Mouse (Mus musculus) ovary, postnatal 36 days (tissue): Measurements from ENCODE around the gene Plcxd1.
"Not testable (repeated sequence)": the region's sequence is repeated elsewhere in the genome, so short reads cannot be mapped to it uniquely, and the experiment has no call there.

Source experiments
- DNase-seq: peaks from one replicate; pipeline ENCODE4 v3.0.0; 2022; ENCODE audit warnings: low spot score, mixed read lengths

The Plcxd1 gene

DNA sequence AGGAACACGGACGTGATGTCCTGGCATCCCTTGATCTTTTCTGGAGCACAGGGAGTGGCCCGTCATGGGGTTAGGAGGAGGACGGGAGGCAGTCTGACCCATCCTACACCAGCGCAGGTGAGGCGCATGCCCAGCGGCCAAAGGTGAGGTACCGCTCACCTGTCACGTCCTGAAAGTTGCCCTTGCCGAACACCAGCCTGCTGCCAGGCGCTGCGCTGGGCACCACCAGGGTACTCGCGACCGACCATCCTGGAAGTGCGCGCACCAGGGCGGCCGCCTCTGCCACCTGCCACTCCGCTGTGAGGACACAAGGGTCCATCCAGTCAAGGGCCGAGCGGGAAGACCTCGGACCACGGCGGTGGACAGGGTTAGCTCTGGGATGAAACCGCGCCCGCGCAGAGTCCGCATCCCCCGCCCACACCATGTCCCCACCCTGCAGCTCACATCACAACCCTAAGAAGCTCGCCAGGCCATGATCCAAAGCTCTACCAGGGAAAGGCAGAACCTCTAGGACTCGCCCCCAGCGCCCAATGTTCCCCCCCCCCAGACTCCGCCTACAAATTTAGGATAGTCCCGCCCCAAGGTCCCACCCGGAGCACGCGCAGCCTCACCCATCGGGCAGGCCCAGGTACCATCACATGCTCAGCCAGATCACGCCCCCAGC, 7.3 kb downstream of the Plcxd1 start:
- peak; percentile 34 for DNase-seq

DNA sequence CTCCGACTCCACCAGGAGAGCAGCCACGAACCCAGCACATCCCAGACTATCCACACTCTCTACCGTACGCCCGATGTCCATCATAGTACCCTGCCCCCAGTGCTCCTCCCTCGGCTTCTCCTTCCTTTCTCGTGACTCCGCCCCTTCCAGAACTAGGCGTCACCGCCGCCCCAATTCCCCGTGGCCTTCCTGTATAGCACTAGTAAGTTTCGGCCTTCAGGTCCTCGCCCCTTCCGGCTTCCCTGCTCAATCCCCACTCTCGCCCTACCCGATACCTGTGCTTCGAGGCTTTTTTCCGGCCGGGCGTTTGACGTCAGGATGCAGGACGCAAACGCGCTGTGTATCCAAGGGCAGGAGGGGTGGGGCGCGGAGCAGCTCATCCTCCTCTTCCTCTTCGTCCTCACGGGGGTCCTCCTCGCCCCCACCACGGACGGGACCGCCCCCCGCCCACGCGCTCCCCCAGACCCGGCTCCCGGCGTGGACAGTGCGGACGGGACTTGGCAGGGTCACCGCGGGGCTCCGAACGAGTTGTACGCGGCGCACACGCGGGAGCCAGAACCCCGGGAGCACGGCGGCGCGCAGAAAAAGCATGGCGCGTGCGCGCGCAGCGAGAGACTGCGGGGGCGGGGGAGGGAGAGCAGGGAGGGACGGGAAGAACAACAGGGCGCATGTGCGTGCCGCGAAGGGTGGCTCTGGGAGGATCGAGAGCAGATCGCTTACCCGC, 8.0 kb downstream of the Plcxd1 start, which contains the start of gene Gtpbp6:
Gtpbp6 (minus strand) TSS at position 617 of the 724 bp plus-strand sequence.
- peak; percentile 94 for DNase-seq

DNA sequence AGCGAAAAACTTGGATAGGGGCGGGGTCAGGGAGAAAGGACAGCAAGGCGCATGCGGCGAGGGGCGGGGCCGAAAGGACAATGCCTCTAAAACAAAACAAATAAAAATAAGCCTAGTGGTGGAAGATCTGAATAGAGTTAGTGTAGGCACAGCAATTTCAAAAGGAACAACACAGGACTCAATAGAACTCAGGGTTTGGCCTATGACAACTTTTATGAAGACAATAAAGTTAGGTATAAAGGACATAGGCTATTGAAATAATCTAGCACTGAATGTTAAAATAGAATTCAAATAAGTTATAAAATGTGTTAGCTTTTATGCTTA, 8.5 kb downstream of the Plcxd1 start:
- DNase-seq: no peak

DNA sequence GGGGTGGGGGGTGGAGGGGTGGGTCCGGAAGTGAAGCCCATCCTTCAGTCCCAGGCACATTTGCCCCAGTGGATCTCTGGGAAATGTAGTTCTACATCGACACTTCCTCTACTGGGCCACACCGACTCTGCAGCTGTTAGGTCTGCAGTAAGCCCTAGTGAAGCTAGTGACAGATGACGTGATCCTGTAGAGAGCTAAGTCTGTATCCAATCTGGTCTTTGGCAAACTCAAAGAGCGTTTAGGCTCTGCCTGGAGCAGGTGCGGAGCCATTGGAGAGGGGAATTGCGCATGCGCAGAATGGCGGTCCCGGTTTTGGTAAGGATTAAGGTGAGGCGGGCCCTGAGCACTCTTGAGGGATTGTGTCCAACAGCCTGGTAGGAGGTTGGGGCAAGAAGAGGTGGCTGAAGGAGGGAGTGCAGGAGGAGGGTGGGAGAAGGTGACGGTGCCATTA, 10.2 kb downstream of the Plcxd1 start, which contains the start of gene Zfp605:
Zfp605 (plus strand) TSS at position 102 of the 451 bp plus-strand sequence.
- DNase-seq: peak; percentile 87

DNA sequence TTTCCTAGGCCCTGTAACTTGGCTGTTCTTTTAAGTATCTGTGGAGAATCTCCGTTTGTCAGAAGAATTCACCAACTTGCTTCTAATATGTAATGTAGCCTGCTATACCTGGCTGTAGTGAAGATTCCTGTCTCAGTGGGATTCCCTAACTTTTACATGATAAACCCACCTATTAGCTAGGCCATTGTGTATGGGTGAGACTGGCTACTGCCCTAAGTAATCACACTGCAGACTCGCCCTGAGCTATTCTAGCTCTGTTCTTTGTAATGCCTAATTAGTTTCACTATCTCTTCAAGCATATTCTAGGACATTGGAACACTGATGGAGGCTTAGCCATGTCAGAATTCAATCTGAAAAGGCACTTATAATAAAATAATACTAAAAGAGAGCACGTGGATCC, 22.6 kb downstream of the Plcxd1 start:
- DNase-seq: not testable (repeated sequence)

DNA sequence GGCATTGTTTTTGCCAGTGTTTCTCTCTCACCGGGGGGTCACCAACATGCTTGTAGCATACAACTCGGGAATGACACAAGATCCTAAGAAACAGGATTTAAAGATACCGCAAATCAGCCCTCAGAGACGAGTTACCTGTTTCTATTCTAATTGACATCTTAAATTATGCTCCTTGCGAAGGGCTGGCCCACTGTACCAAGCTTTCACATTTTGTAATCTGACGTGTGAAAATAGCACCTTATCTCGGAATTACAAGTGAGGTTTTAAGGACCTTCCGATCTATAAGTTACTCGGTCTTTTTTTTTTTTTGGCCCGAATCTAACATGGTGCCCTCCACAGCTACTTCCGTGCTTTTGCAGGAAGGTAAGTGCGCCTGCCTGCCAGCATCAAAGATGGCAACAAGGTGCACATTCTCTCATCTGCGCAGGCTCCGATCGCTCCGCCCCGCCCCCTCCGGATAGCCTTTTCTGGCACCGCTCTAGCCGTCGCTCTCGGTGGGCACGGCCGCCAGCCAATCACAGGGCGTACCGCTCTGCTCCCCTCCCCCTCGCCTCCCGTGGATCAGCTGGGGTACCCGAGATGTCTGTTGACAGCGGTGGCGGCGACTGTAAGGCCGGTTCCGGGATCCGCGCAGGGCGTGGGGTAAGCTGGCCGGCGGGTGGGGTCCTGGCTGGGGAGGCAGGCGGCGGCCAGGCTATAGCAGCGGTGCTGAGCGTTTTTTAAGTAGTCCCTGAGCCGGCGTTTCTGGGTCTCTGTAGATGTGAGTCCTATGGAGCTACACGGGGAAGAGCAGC, 35.7 kb downstream of the Plcxd1 start, which contains the start of gene Chfr:
Chfr (plus strand) TSS at position 550 of the 794 bp plus-strand sequence.
- peak; percentile 99 for DNase-seq

DNA sequence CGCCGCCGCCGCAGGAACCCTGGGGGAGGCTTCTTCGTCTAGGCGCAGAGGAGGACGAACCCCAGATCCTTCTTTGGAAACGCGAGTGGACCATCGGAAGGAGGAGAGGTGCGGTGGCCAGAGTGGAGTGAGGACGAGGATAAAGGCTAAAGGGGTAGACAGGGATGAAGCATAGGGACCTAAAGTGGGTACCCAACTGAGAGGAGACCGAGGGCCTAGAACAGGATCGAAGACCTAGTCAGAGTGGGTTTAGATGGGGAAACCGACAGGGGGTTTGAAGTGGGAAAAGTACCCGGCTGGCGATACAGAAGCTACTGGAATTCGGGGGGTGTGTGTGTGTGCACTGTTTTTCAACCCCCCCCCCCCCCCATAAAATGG, 36.3 kb downstream of the Plcxd1 start:
- no peak for DNase-seq

DNA sequence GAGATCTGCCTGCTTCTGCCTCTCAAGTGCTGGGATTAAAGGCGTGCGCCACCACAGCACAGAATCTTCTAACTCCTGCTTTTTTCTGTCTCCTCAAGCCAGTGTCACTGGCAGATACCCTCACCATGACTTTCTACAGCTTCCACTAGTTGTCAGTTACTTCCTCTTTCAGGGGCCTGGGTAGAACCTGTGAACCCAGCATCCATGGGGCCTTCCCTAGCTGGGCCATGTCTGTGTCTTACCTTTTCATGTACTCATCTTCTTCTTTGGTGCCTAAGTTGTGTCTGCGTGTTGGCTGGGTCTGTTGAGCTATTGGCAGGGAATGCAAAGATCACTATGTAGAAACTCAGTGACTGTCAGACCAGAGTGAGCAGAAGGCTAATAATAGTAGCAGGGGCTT, 38.0 kb downstream of the Plcxd1 start:
- DNase-seq: no peak

DNA sequence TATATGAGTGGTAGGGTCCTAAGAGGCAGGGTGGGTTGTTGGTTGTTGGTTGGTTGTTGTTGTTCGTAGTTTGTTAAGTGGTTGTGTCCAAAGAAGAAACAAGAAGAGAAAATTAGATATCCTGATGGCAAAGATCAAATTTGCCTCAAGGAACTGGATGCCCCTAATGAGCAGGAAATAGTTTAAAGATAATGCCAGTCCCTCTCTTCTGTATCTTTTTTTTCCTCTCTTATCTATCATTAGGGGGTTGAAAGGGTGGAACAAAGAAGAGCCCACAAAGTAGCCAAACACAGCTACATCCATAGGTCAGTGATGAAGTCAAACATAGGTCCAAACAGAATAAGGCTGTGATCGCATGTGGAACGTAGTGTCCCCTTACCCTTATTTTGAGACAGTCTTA, 39.6 kb downstream of the Plcxd1 start:
- DNase-seq: no peak

DNA sequence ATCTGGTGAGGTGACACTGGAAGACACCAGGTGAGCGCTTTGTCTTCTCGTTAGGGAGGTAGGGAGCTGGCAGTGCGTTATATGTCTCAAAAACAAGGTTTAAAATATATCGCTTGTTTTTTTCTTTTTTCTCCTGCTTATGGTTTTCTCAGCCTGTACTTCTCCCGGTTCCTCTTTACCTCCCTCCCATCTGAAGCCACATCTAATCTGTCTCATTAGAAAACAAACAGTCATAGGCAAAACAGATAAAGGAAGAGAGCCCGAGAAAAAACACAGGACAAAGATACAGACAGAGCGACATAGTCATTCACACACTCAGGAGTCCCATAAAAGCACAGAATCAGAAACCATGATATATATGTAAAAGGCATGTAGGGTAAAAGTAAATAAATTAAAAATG, 40.7 kb downstream of the Plcxd1 start:
- DNase-seq: no peak

DNA sequence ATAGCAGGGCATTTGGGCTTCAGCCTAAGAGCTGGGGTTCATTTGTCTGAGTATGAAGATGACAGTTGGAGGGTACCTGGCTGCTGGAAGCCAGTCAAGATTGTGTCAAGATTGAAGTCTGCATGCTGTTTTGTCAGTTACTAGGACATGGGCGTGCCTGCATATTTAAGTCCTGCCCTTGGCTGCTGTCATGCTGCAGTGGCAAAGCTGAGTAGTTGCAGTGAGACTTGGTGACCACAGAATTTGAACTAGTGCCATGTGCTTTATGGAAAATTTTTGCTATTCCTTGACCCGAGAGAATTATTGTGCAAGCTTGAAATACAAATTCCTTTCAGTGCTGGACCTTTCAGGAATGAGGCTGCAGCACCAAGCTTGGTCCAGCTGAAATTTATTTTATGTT, 42.5 kb downstream of the Plcxd1 start:
- no peak for DNase-seq

DNA sequence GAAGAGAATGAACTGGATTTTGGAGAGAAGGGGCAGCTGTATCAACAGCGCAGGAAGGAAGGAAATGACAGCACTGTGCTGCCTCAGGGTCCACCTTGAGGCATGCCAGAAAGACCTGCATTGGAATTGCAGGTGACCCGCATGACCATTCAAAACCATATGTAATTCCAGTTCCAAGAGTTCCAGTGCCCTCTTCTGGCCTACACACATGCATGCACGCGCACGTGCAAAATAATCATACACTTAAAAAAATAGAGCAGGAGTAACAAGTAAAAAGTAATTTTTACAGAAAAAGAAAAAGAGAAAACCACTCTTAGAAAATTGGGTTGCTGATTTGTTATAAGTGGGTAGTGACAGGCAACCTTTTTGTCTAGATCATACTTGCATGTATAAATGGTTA, 43.2 kb downstream of the Plcxd1 start:
- DNase-seq: no peak
